Mouse (Mus musculus) heart, adult 2 months (tissue): Measurements from ENCODE around the gene Rgs1. TPM values are rescaled to one million over a fixed set of nuclear protein-coding genes. Genes with fewer than 3 reads are reported as not detected.

ENCODE experiments used
- DNase-seq, 2 experiments: peaks; one replicate each; pipeline ENCODE4 v3.0.0; 2021
- H3K27ac ChIP-seq: fragments of 200-600 bp; 2 replicates; pipeline ENCODE4 v1.8.1; 2022
- H3K27me3 ChIP-seq: fragments of 200-500 bp; 2 replicates; pipeline ENCODE4 v1.6.1; 2012; ENCODE audit warnings: mild to moderate bottlenecking, low read length, inconsistent platforms, mixed read lengths; ENCODE audit not compliant: control insufficient read depth, insufficient read depth
- H3K36me3 ChIP-seq: fragments of 200-500 bp; 2 replicates; pipeline ENCODE4 v1.6.1; 2012; ENCODE audit warnings: low read length, inconsistent platforms; ENCODE audit not compliant: control insufficient read depth, insufficient read depth
- H3K4me1 ChIP-seq: fragments of 200-500 bp; 2 replicates; pipeline ENCODE4 v1.6.1; 2011; ENCODE audit warnings: low read length; ENCODE audit not compliant: control insufficient read depth, insufficient read depth
- H3K4me3 ChIP-seq: fragments of 200-600 bp; 2 replicates; pipeline ENCODE4 v1.8.1; 2022
- H3K79me2 ChIP-seq: fragments of 200-500 bp; replicated peaks from 2 replicates; pipeline ENCODE4 v1.6.1; 2012; ENCODE audit warnings: mild to moderate bottlenecking, inconsistent platforms, low read length, moderate library complexity, mixed read lengths; ENCODE audit not compliant: control insufficient read depth, insufficient read depth
- H3K9ac ChIP-seq: fragments of 200-500 bp; 2 replicates; pipeline ENCODE4 v1.6.1; 2012; ENCODE audit warnings: low read depth, mild to moderate bottlenecking, control low read depth, inconsistent platforms, low read length, mixed read lengths
- CTCF ChIP-seq: fragments of 200-600 bp; IDR thresholded peaks from 2 replicates; pipeline ENCODE4 v1.8.1; 2022; ENCODE audit warnings: antibody characterized with exemption, mild to moderate bottlenecking, moderate library complexity
- EP300 ChIP-seq: fragments of 200-500 bp; IDR thresholded peaks from 2 replicates; pipeline ENCODE4 v1.6.1; 2011; ENCODE audit warnings: low read depth, low read length, control low read depth; ENCODE audit not compliant: insufficient read depth
- POLR2A ChIP-seq: fragments of 200-500 bp; IDR thresholded peaks from 2 replicates; pipeline ENCODE4 v1.6.1; 2011; ENCODE audit warnings: mild to moderate bottlenecking, low read depth, low read length, control low read depth; ENCODE audit not compliant: insufficient read depth
- WGBS: fragments of 180-500 bp; shearing (Covaris S2); methylation state at CpG from one replicate; pipeline ENCODE4 v1.1.7; 2018; 5-methylcytosine and 5-hydroxymethylcytosine counted together
- intact Hi-C: fragments of 180-260 bp; cut with DNase I; formaldehyde crosslinking; loops from one replicate; pipeline ENCODE4 v1.15.1; 2025
- long read RNA-seq: library from polyadenylated mRNA; stranded (forward); transcript quantifications from one replicate; pipeline ENCODE4 v2.0.0, GENCODE M21; 2021
- polyA plus RNA-seq: library from polyadenylated mRNA; depleted of rRNA; stranded (reverse); fragments of >200 nt; gene quantifications from 2 replicates; pipeline ENCODE4 v1.2.3, GENCODE M21; 2012; rRNA removed
- total RNA-seq, 2 experiments: library from RNA; stranded (reverse); gene quantifications; 2 replicates each; pipeline ENCODE4 v1.2.3; 2021

Gene Rgs1
- not detected for total RNA-seq
- not detected in 2 replicates for polyA plus RNA-seq
- long read RNA-seq, result 0 reads

- no peak within 1 kb of the TSS for H3K9ac ChIP-seq
- no peaks in the 10 kb centered on the region for H3K79me2 ChIP-seq
- no peaks in the 10 kb centered on the region for H3K27me3 ChIP-seq
- intact Hi-C loops, result no loop called here
- WGBS, result 71% methylated on average over 9 of the region's 9 CpGs
- no peak for DNase-seq
- TF ChIP-seq CTCF (no peak), POLR2A (no peak), EP300 (no peak)
- H3K4me1 ChIP-seq, result no peaks in the 10 kb centered on the region
- H3K4me3 ChIP-seq, result no peak within 1 kb of the TSS
- H3K36me3 ChIP-seq, result no peaks in the 10 kb centered on the region
- no peak within 1 kb of the TSS for H3K27ac ChIP-seq
Measured at GRCm38 (mm10) chr1:144248923-144249322, at the start of gene Rgs1. TSS of gene Rgs1 (minus strand) at chr1:144249242.

DNA sequence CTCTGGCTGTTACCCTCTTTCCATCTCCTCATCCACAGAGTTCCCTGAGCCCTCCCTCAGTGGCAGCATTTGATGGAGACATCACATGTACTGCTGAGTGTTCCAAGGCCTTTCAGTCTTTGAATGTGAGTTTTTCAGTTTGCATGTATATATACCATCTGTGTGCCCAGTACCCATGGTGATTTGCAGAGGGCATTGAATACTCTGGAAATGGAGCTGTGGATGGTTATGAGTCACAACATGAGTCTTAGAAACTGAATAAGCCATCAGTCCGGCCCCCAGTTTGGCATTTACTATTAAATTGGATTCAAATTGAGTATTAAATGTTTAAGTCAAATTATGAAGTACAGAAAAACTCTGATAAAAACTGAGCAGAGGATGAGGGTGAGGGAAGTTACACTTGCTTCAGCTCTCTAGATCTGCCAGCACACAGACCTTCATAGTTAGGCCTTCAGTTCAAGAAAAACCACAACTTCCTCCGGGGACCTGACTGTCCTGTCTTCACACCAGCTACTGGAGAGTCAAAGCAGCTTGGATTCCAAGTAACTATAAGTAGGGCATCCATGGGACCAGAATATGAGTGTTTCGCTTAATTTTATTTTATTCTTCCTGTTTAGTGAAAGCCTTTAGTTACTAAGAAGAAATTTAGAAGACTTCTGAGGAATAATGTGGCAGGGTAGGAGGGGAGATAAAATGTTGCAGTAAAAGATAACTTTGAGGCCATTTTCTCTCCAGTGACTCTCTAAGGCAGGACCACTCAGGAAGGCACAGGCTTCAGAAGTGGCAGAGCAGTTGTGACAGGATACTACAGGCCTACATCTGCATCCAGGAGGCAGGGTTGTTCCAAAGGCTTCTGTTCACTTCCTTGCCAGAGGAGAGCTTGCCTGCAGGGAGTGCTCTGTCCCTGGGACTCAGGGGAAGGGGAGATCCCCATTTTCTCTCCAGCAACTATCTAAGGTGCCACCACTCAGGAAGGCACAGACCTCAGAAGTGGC is 34.3 kb upstream of the Rgs1 start:
- no peaks in the 10 kb centered on the region for H3K27me3 ChIP-seq
- H3K4me3 ChIP-seq, result no peak overlapping the region
- H3K9ac ChIP-seq, result no peak overlapping the region
- WGBS, result 86% methylated on average over 3 of the region's 3 CpGs
- H3K27ac ChIP-seq, result no peak overlapping the region
- no peaks in the 10 kb centered on the region for H3K79me2 ChIP-seq
- no peak for DNase-seq
- no peaks in the 10 kb centered on the region for H3K36me3 ChIP-seq
- no peak for TF ChIP-seq CTCF
- TF ChIP-seq POLR2A, result no peak
- no peak for TF ChIP-seq EP300
- no peaks in the 10 kb centered on the region for H3K4me1 ChIP-seq
- intact Hi-C loops, result no loop called here

GRCm38 (mm10) chr1:144280056-144280455 is 31.0 kb upstream of the Rgs1 start:
- Histone ChIP-seq H3K9ac (no peak overlapping the region), H3K4me3 (no peak overlapping the region), H3K27me3 (no peaks in the 10 kb centered on the region), H3K4me1 (no peaks in the 10 kb centered on the region), H3K79me2 (no peaks in the 10 kb centered on the region), H3K27ac (no peak overlapping the region), H3K36me3 (no peaks in the 10 kb centered on the region)
- WGBS, result 54% methylated on average over 4 of the region's 4 CpGs
- TF ChIP-seq POLR2A, result no peak
- no peak for TF ChIP-seq EP300
- no peak for TF ChIP-seq CTCF
- intact Hi-C loops, result no loop called here
- DNase-seq, result no peak

GRCm38 (mm10) chr1:144272991-144273390 is 23.9 kb upstream of the Rgs1 start:
- Histone ChIP-seq H3K27me3 (no peaks in the 10 kb centered on the region), H3K4me1 (no peaks in the 10 kb centered on the region; the same call in 1 of the 2 replicates), H3K27ac (no peak overlapping the region), H3K9ac (no peak overlapping the region), H3K4me3 (no peak overlapping the region), H3K79me2 (no peaks in the 10 kb centered on the region), H3K36me3 (no peaks in the 10 kb centered on the region)
- no peak for DNase-seq
- TF ChIP-seq EP300, result no peak
- no peak for TF ChIP-seq CTCF
- TF ChIP-seq POLR2A, result no peak
- intact Hi-C loops, result no loop called here
- whole genome bisulfite sequencing, result 59% methylated on average over 2 of the region's 2 CpGs

DNA sequence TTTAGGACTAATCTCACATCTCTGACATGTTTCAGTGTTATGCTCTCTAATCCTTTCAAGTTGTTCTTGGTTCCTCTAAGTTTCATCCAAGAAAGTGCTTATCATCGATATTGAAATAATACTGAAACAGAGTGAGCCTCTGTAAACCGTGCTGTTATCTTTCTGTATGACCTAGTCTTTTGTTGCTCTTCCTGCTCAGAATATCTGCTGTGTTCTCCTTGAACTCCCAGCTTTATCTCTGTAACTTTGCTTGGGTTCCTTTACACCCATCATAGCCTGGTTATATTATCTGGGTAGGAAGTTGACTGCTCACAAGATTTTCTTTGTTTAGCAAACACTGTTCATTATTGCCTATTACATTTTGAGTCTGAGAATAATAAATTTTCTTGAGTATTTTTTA is 20.1 kb upstream of the Rgs1 start:
- DNase-seq, result no peak
- no peaks in the 10 kb centered on the region; the same call in 1 of the 2 replicates for H3K4me1 ChIP-seq
- H3K4me3 ChIP-seq, result no peak overlapping the region
- H3K79me2 ChIP-seq, result no peaks in the 10 kb centered on the region
- TF ChIP-seq EP300, result no peak
- no peak for TF ChIP-seq CTCF
- TF ChIP-seq POLR2A, result no peak
- H3K27ac ChIP-seq, result no peak overlapping the region
- H3K36me3 ChIP-seq, result no peaks in the 10 kb centered on the region
- H3K27me3 ChIP-seq, result no peaks in the 10 kb centered on the region
- WGBS, result 30% methylated on average over 2 of the region's 2 CpGs
- intact Hi-C loops, result no loop called here
- no peak overlapping the region for H3K9ac ChIP-seq
